Mouse (Mus musculus): ENCODE data around the gene Brip1.

DNA sequence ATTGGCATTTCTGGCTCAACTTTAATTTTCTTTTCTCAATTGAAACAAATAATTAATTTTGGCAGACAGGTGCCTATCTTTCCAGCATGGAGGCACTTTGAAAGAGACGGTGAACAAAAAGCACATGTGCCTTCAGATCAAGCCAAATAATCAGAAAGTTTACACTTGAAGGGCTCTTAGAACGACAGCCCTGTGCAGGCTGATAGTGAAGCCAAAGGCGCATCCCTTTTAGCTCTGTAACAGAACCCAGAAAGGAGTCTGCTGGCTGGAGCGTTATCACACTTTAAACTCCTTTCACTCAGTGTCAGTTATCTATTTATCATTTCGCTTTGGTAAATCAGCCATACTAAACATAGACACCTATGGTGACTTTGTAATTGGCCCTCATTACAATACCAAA lies 45.4 kb downstream of the Brip1 start:
- TF ChIP-seq EP300 (IDR thresholded peaks at IDR 0.05; ENCODE audit: low read depth) = no peak
- no peak for TF ChIP-seq CTCF (IDR thresholded peaks at IDR 0.05; ENCODE audit: low read depth)

Data from heart, postnatal 0 days (tissue).